Mouse (Mus musculus) heart, embryonic 15.5 days (tissue): ENCODE data around the gene Syt17. TPM values are rescaled to one million over a fixed set of nuclear protein-coding genes. Genes with fewer than 3 reads are reported as not detected.
A peak's percentile ranks its signal among the peaks of the same experiment; 100 is the strongest.

Source experiments
- ATAC-seq: fragments of 200-750 bp; cut with Nextera tagmentation; replicated peaks from 2 replicates; pipeline ENCODE4 v1.8.0; 2017; ENCODE audit warnings: low read depth, moderate TSS enrichment; ENCODE audit not compliant: insufficient number of reproducible peaks, insufficient read depth, low FRiP score
- H3K27ac ChIP-seq: fragments of 300-500 bp; sonication (generic); 2 replicates; pipeline ENCODE4 v1.5.1; 2015; ENCODE audit warnings: mild to moderate bottlenecking, inconsistent platforms
- H3K27me3 ChIP-seq: fragments of 300-500 bp; sonication (generic); 2 replicates; pipeline ENCODE4 v1.6.1; 2015; ENCODE audit warnings: inconsistent platforms
- H3K36me3 ChIP-seq: fragments of 300-500 bp; sonication (generic); 2 replicates; pipeline ENCODE4 v1.6.1; 2015; ENCODE audit warnings: mild to moderate bottlenecking, inconsistent platforms
- H3K4me1 ChIP-seq: fragments of 300-500 bp; sonication (generic); replicated peaks from 2 replicates; pipeline ENCODE4 v1.6.1; 2015; ENCODE audit warnings: inconsistent platforms
- H3K4me2 ChIP-seq: fragments of 300-500 bp; sonication (generic); 2 replicates; pipeline ENCODE4 v1.6.1; 2015; ENCODE audit warnings: inconsistent platforms, mild to moderate bottlenecking, moderate library complexity
- H3K4me3 ChIP-seq: fragments of 300-500 bp; sonication (generic); 2 replicates; pipeline ENCODE4 v1.5.1; 2015; ENCODE audit warnings: mild to moderate bottlenecking, inconsistent platforms
- H3K9ac ChIP-seq: fragments of 300-500 bp; sonication (generic); 2 replicates; pipeline ENCODE4 v1.6.1; 2015; ENCODE audit warnings: mild to moderate bottlenecking, inconsistent platforms
- H3K9me3 ChIP-seq: fragments of 300-500 bp; sonication (generic); replicated peaks from 2 replicates; pipeline ENCODE4 v1.6.1; 2016; ENCODE audit warnings: inconsistent platforms
- WGBS: fragments of 180-500 bp; shearing (Covaris S2); methylation state at CpG from one replicate; pipeline ENCODE4 v1.1.7; 2015; ENCODE audit warnings: mixed read lengths; 5-methylcytosine and 5-hydroxymethylcytosine counted together
- polyA plus RNA-seq: library from polyadenylated mRNA; unstranded; fragments of >200 nt; fragmentation: Nextera tagmentation; extraction: Ambion mirVana; gene quantifications from 2 replicates; pipeline ENCODE4 v1.2.1, GENCODE M21; 2015

Gene Syt17
- polyA plus RNA-seq, 1 experiment from 2014 or later = 1.6 TPM

GRCm38 (mm10) chr7:118482001-118482400 is 34.0 kb upstream of the Syt17 start:
- no peaks in the 10 kb centered on the region for H3K36me3 ChIP-seq
- WGBS = 90% methylated on average over 2 of the region's 2 CpGs
- no peak for ATAC-seq
- H3K9ac ChIP-seq = no peak overlapping the region
- no peak overlapping the region for H3K27ac ChIP-seq
- no peak overlapping the region for H3K4me2 ChIP-seq
- no peak overlapping the region for H3K4me3 ChIP-seq
- peaks cover 11% of the 10 kb centered on the region for H3K4me1 ChIP-seq
- H3K9me3 ChIP-seq = no peaks in the 10 kb centered on the region
- H3K27me3 ChIP-seq = no peaks in the 10 kb centered on the region

- H3K9ac ChIP-seq = no peak overlapping the region
- no peaks in the 10 kb centered on the region for H3K27me3 ChIP-seq
- no peaks in the 10 kb centered on the region for H3K9me3 ChIP-seq
- peaks cover 10% of the 10 kb centered on the region for H3K4me1 ChIP-seq
- H3K27ac ChIP-seq = peak overlapping the region; percentile 5; the same call in 1 of the 2 replicates
- no peak overlapping the region for H3K4me2 ChIP-seq
- H3K4me3 ChIP-seq = no peak overlapping the region
- H3K36me3 ChIP-seq = no peaks in the 10 kb centered on the region
- 39% methylated on average over 10 of the region's 10 CpGs for WGBS
- no peak for ATAC-seq
Measured at GRCm38 (mm10) chr7:118481047-118481810, 33.2 kb upstream of the Syt17 start.

- ATAC-seq = no peak
- H3K27ac ChIP-seq = no peak overlapping the region
- H3K4me1 ChIP-seq = peaks cover 10% of the 10 kb centered on the region
- no peak overlapping the region for H3K9ac ChIP-seq
- no peak overlapping the region for H3K4me2 ChIP-seq
- no peaks in the 10 kb centered on the region for H3K9me3 ChIP-seq
- 76% methylated on average over 9 of the region's 9 CpGs for WGBS
- no peaks in the 10 kb centered on the region for H3K36me3 ChIP-seq
- H3K4me3 ChIP-seq = no peak overlapping the region
- no peaks in the 10 kb centered on the region for H3K27me3 ChIP-seq
Measured at GRCm38 (mm10) chr7:118480160-118480709, 32.2 kb upstream of the Syt17 start.

- Histone ChIP-seq H3K9me3 (no peaks in the 10 kb centered on the region; the same call in 1 of the 2 replicates), H3K4me3 (no peak overlapping the region), H3K36me3 (no peaks in the 10 kb centered on the region), H3K4me2 (no peak overlapping the region), H3K9ac (no peak overlapping the region), H3K4me1 (peaks cover 10% of the 10 kb centered on the region), H3K27me3 (no peaks in the 10 kb centered on the region), H3K27ac (peak overlapping the region; percentile 76)
- 43% methylated on average over 3 of the region's 3 CpGs for WGBS
- peak; percentile 33; the same call in 1 of the 2 replicates for ATAC-seq
Measured at GRCm38 (mm10) chr7:118478835-118479312, 30.9 kb upstream of the Syt17 start.

- no peak for ATAC-seq
- Histone ChIP-seq H3K4me2 (no peak overlapping the region), H3K4me3 (no peak overlapping the region), H3K27me3 (no peaks in the 10 kb centered on the region), H3K4me1 (peaks cover 8% of the 10 kb centered on the region), H3K36me3 (no peaks in the 10 kb centered on the region), H3K9ac (no peak overlapping the region), H3K27ac (no peak overlapping the region), H3K9me3 (no peaks in the 10 kb centered on the region; the same call in 1 of the 2 replicates)
- 66% methylated on average over 5 of the region's 5 CpGs for WGBS
Measured at GRCm38 (mm10) chr7:118476428-118476827, 28.4 kb upstream of the Syt17 start.

GRCm38 (mm10) chr7:118475008-118475705 is 27.1 kb upstream of the Syt17 start:
- peak; percentile 62 for ATAC-seq
- H3K4me1 ChIP-seq = peaks cover 4% of the 10 kb centered on the region
- H3K27ac ChIP-seq = no peak overlapping the region
- H3K36me3 ChIP-seq = no peaks in the 10 kb centered on the region
- H3K9ac ChIP-seq = no peak overlapping the region
- no peaks in the 10 kb centered on the region for H3K27me3 ChIP-seq
- H3K4me3 ChIP-seq = no peak overlapping the region
- H3K4me2 ChIP-seq = no peak overlapping the region
- no peaks in the 10 kb centered on the region; the same call in 1 of the 2 replicates for H3K9me3 ChIP-seq
- WGBS = 78% methylated on average over 7 of the region's 7 CpGs

GRCm38 (mm10) chr7:118472886-118473285 is 24.9 kb upstream of the Syt17 start:
- Histone ChIP-seq H3K27ac (no peak overlapping the region), H3K9ac (no peak overlapping the region), H3K4me1 (no peaks in the 10 kb centered on the region), H3K36me3 (no peaks in the 10 kb centered on the region), H3K27me3 (no peaks in the 10 kb centered on the region), H3K9me3 (no peaks in the 10 kb centered on the region; the same call in 1 of the 2 replicates), H3K4me2 (no peak overlapping the region), H3K4me3 (no peak overlapping the region)
- no peak for ATAC-seq
- WGBS = 86% methylated on average over 1 of the region's 1 CpGs

GRCm38 (mm10) chr7:118468060-118468459 is 20.0 kb upstream of the Syt17 start:
- ATAC-seq = no peak
- no peak overlapping the region for H3K4me2 ChIP-seq
- 0 out of 2 replicates have a peak, but pooled peaks cover 5% of the 10 kb centered on the region for H3K4me1 ChIP-seq
- H3K36me3 ChIP-seq = no peaks in the 10 kb centered on the region
- no peaks in the 10 kb centered on the region for H3K9me3 ChIP-seq
- 86% methylated on average over 3 of the region's 3 CpGs for WGBS
- no peak overlapping the region for H3K27ac ChIP-seq
- H3K27me3 ChIP-seq = no peaks in the 10 kb centered on the region
- H3K9ac ChIP-seq = no peak overlapping the region
- no peak overlapping the region for H3K4me3 ChIP-seq

GRCm38 (mm10) chr7:118464432-118464831 is 16.4 kb upstream of the Syt17 start:
- 35% methylated on average over 4 of the region's 4 CpGs for WGBS
- H3K27me3 ChIP-seq = no peaks in the 10 kb centered on the region

GRCm38 (mm10) chr7:118462818-118463762 is 15.1 kb upstream of the Syt17 start:
- Histone ChIP-seq H3K36me3 (no peaks in the 10 kb centered on the region), H3K9me3 (no peaks in the 10 kb centered on the region), H3K4me2 (no peak overlapping the region), H3K27ac (no peak overlapping the region), H3K4me3 (no peak overlapping the region), H3K4me1 (0 out of 2 replicates have a peak, but pooled peaks cover 9% of the 10 kb centered on the region), H3K27me3 (no peaks in the 10 kb centered on the region), H3K9ac (no peak overlapping the region)
- 0 out of 2 replicates have a peak, but pooled peaks have one; percentile 18 for ATAC-seq
- WGBS = 60% methylated on average over 11 of the region's 11 CpGs

More at GRCm38 (mm10) chr7:118464432-118464831, 16.4 kb upstream of the Syt17 start:
- Histone ChIP-seq H3K4me3 (no peak overlapping the region), H3K4me1 (0 out of 2 replicates have a peak, but pooled peaks cover 9% of the 10 kb centered on the region), H3K27ac (no peak overlapping the region), H3K36me3 (no peaks in the 10 kb centered on the region), H3K9me3 (no peaks in the 10 kb centered on the region), H3K9ac (no peak overlapping the region), H3K4me2 (no peak overlapping the region)
- ATAC-seq = no peak
